Mouse (Mus musculus): ENCODE measurements around the gene Vmn1r188. TPM values are rescaled to one million over a fixed set of nuclear protein-coding genes. Genes with fewer than 3 reads are reported as not detected.
A peak's percentile ranks its signal among the peaks of the same experiment; 100 is the strongest.
"Not testable (repeated sequence)": the region's sequence is repeated elsewhere in the genome, so short reads cannot be mapped to it uniquely, and the experiment has no call there.

The Vmn1r188 gene
- total RNA-seq (2014; rRNA removed) (not detected in 2 replicates), polyA plus RNA-seq (2015; fragmentation: Nextera tagmentation; extraction: Ambion mirVana) (not detected in 2 replicates)

DNA sequence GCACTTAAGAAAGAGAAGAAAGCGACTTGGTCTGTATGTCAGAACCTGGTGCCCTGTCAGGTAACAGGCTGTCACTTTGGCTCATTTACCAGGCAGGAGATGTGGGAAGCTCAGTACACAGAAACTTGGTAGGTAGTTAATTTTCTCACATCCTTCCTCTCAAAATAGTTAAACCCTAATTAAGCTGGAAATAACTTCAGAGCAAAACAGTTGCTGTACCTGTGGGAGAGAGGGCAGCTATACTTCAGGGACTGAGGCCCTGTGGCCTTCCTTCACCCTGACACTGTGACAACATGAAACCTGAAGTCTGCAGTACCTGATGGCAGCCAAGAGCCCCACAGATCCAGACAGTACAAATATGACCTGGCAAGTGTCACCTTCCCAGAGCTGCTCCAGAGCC is at the start of gene Vmn1r188:
TSS of gene Vmn1r188 (plus strand) at position 301 of the 400 bp plus-strand sequence.
- H3K27me3 ChIP-seq (ENCODE audit: insufficient read depth, low read length), result not testable (repeated sequence)

DNA sequence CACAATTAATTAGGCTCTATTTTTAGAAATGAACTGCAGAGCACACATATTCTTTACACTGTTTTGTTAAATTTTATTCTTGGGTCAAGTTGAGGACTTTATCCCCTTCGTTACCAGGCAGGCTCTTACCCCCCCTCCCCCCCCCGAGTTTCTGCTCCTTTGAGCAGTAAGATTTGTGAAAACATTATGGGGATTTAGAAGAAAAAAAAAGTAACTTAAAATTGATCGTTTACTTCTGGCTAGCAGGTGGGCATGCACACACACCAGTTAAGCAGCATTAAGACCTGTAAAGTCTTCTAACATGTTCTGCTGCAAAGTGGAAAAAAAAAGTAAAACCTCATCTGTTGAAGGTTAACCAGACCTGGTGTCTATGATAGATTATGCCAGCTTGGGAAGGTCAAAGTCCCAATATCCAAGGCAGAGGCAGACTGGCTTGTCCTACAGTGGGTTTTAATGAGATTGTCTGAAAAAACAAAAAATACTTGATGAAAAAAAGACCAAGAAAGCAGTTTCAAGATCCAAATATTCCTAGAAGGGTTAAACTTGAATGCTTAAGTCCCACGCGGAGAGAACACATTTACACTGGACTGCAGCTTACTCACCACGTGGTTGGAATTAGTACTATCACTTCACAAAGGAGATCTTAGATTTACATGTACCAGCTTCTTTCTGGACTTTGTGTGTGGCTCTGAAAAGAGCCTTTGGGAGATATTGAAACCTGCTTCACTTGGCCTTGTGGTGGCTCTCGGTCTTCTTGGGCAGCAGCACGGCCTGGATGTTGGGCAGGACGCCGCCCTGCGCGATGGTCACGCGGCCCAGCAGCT is 49.6 kb upstream of the Vmn1r188 start:
- Histone ChIP-seq H3K9ac (no peak overlapping the region), H3K27ac (ENCODE audit: low read depth, low read length) (no peak overlapping the region)

More for the DNA sequence above, at the start of gene Vmn1r188:
- not testable (repeated sequence) for ATAC-seq; H3K4me3 ChIP-seq (ENCODE audit: low read depth, low read length); H3K4me1 ChIP-seq (ENCODE audit: insufficient read depth); H3K27ac ChIP-seq (ENCODE audit: low read depth, low read length); H3K36me3 ChIP-seq (ENCODE audit: insufficient read depth); DNase-seq; H3K9ac ChIP-seq; H3K4me2 ChIP-seq (ENCODE audit: low read depth); H3K9me3 ChIP-seq (ENCODE audit: low read length)
- WGBS, result 85% methylated on average over 1 of the region's 1 CpGs

DNA sequence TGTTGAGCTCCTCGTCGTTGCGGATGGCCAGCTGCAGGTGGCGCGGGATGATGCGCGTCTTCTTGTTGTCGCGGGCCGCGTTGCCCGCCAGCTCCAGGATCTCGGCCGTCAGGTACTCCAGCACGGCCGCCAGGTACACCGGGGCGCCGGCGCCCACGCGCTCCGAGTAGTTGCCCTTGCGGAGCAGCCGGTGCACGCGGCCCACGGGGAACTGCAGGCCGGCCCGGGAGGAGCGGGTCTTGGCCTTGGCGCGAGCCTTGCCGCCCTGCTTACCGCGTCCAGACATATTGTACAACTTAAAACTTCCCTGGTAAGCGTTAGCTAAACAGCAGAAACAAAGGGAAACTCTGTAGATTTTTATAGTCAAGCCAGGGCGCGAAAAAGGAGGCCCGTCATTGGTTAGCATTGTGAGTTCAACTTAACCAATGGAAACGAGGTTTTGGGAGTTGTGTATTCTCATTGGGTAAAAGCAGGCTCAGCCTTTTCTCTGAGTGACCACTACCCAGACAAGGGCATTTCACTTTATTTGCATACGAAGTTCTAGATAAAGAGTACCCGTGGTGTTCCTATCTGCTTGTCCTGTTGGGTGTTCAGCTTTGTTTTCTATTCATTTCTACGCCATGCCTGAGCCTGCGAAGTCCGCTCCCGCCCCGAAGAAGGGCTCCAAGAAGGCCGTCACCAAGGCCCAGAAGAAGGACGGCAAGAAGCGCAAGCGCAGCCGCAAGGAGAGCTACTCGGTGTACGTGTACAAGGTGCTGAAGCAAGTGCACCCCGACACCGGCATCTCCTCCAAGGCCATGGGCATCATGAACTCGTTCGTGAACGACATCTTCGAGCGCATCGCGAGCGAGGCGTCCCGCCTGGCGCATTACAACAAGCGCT is 48.7 kb upstream of the Vmn1r188 start, which contains the start of the genes Hist1h2ah and Hist1h2bk:
TSS of gene Hist1h2ah (minus strand) at position 302 of the 882 bp plus-strand sequence.
TSS of gene Hist1h2bk (plus strand) at position 604 of the 882 bp plus-strand sequence.
- not testable (repeated sequence) for H3K9me3 ChIP-seq (ENCODE audit: low read length); H3K27me3 ChIP-seq (ENCODE audit: insufficient read depth, low read length); H3K27ac ChIP-seq (ENCODE audit: low read depth, low read length); H3K36me3 ChIP-seq (ENCODE audit: insufficient read depth)
- peak within 1 kb of the TSS; percentile 56 for H3K4me2 ChIP-seq (ENCODE audit: low read depth)
- H3K9ac ChIP-seq, result peak within 1 kb of the TSS; percentile 28
- WGBS, result under 1% methylated on average over 23 of the region's 69 CpGs
- DNase-seq, result peak; percentile 95
- peak within 1 kb of the TSS; percentile 40 for H3K4me3 ChIP-seq (ENCODE audit: low read depth, low read length)
- peaks cover 14% of the 10 kb centered on the region for H3K4me1 ChIP-seq (ENCODE audit: insufficient read depth)
- ATAC-seq, result peak; percentile 99

More for the DNA sequence above, 49.6 kb upstream of the Vmn1r188 start:
- TF ChIP-seq CTCF (IDR thresholded peaks at IDR 0.05; ENCODE audit: low read depth), result no peak
- ATAC-seq (no peak), DNase-seq (peak; percentile 22)
- Histone ChIP-seq H3K4me1 (ENCODE audit: insufficient read depth) (peaks cover 6% of the 10 kb centered on the region), H3K27me3 (ENCODE audit: insufficient read depth, low read length) (no peaks in the 10 kb centered on the region), H3K9me3 (ENCODE audit: low read length) (no peaks in the 10 kb centered on the region), H3K4me2 (ENCODE audit: low read depth) (peak overlapping the region; percentile 56), H3K36me3 (ENCODE audit: insufficient read depth) (no peaks in the 10 kb centered on the region), H3K4me3 (ENCODE audit: low read depth, low read length) (peak overlapping the region; percentile 26)
- WGBS, result 0% methylated on average over 12 of the region's 14 CpGs

DNA sequence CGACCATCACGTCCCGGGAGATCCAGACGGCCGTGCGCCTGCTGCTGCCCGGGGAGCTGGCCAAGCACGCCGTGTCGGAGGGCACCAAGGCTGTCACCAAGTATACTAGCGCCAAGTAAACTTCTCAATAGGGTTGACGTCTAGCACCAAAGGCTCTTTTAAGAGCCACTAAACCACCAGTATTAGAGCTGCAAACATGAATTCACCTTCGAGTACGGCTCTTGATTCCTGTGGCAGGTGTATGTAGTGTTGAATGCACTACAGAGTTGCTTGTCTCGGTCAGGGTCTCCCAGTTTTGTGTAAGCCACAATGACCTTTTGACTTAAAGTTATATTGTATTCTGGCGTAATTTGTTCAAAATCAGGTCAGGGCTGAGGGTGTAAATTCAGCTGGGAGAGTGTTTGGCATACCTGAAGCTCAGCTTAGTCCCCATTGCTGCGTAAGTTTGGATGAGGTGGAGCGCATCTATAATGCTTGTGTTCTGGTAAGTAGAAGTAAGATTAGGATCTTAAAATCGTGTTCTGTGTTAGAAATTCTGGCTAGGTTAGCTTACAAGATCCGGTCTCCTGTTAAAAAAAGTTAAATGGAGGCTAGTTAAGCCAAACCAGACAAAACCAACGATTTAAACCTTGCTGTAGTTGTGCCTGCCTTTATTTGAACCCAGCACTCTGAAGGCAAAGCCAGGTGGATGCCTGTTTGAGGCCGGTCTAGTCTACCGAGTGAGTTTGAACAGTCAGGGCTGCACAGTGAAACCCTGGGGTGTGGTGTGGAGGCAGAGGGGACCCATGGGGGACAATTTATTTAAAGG is 47.9 kb upstream of the Vmn1r188 start:
- H3K27ac ChIP-seq (ENCODE audit: low read depth, low read length), result no peak overlapping the region
- H3K4me1 ChIP-seq (ENCODE audit: insufficient read depth), result peaks cover 17% of the 10 kb centered on the region
- no peak for TF ChIP-seq CTCF (IDR thresholded peaks at IDR 0.05; ENCODE audit: low read depth)
- no peaks in the 10 kb centered on the region for H3K9me3 ChIP-seq (ENCODE audit: low read length)
- DNase-seq (peak; percentile 32), ATAC-seq (no peak; the same call in 1 of the 2 replicates)
- WGBS, result 2% methylated on average over 19 of the region's 23 CpGs
- no peaks in the 10 kb centered on the region for H3K27me3 ChIP-seq (ENCODE audit: insufficient read depth, low read length)
- peak overlapping the region; percentile 28 for H3K9ac ChIP-seq
- H3K36me3 ChIP-seq (ENCODE audit: insufficient read depth), result no peaks in the 10 kb centered on the region
- peak overlapping the region; percentile 56 for H3K4me2 ChIP-seq (ENCODE audit: low read depth)
- H3K4me3 ChIP-seq (ENCODE audit: low read depth, low read length), result peak overlapping the region; percentile 40

DNA sequence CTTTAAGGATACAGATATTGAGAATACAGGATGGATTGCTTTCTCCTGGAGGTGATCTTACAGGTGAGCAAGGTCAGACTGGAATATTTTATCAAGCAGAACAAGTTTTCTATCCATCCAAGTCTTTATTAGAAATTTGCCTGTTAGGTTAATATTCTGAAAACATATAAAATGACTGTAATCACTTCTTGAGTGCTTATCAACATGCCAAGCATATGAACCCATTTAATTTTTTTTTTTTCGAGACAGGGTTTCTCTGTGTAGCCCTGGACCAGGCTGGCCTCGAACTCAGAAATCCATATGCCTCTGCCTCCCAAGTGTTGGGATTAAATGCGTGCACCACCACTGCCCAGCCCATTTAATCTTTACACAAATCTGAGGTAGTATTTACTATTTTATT is 47.3 kb upstream of the Vmn1r188 start:
- H3K27ac ChIP-seq (ENCODE audit: low read depth, low read length), result no peak overlapping the region
- H3K27me3 ChIP-seq (ENCODE audit: insufficient read depth, low read length), result no peaks in the 10 kb centered on the region
- H3K4me2 ChIP-seq (ENCODE audit: low read depth), result no peak overlapping the region
- H3K4me3 ChIP-seq (ENCODE audit: low read depth, low read length), result no peak overlapping the region
- no peaks in the 10 kb centered on the region for H3K9me3 ChIP-seq (ENCODE audit: low read length)
- TF ChIP-seq CTCF (IDR thresholded peaks at IDR 0.05; ENCODE audit: low read depth), result no peak
- no peak for DNase-seq
- 63% methylated on average over 3 of the region's 3 CpGs for WGBS
- H3K36me3 ChIP-seq (ENCODE audit: insufficient read depth), result no peaks in the 10 kb centered on the region
- no peak overlapping the region for H3K9ac ChIP-seq
- H3K4me1 ChIP-seq (ENCODE audit: insufficient read depth), result peaks cover 17% of the 10 kb centered on the region
- no peak for ATAC-seq

DNA sequence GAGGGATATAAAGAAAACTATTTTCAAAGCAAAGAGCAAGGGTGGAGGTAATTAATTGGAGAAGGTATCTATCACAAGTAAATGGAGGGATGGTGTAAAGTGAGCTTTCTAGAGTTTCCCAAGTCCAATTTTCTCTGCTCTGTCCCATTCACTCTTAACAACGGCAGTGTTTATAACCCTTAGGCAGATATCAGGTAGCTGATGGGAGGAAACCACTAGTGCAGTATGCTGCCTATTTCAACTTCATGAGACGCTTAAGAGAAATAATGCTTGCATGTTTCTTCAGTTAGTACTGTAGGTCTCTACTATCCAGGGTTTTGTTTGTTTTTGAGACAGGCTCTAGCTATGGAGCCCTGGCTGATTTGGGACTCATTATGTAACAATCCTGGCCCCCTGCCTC is 46.8 kb upstream of the Vmn1r188 start:
- ATAC-seq, result no peak
- no peak overlapping the region for H3K4me2 ChIP-seq (ENCODE audit: low read depth)
- no peak overlapping the region for H3K27ac ChIP-seq (ENCODE audit: low read depth, low read length)

More for the DNA sequence above, 46.8 kb upstream of the Vmn1r188 start:
- Histone ChIP-seq H3K4me1 (ENCODE audit: insufficient read depth) (peaks cover 17% of the 10 kb centered on the region), H3K4me3 (ENCODE audit: low read depth, low read length) (no peak overlapping the region), H3K27me3 (ENCODE audit: insufficient read depth, low read length) (no peaks in the 10 kb centered on the region), H3K9me3 (ENCODE audit: low read length) (no peaks in the 10 kb centered on the region), H3K9ac (no peak overlapping the region), H3K36me3 (ENCODE audit: insufficient read depth) (no peaks in the 10 kb centered on the region)
- DNase-seq, result no peak
- 83% methylated on average over 2 of the region's 2 CpGs for WGBS
- TF ChIP-seq CTCF (IDR thresholded peaks at IDR 0.05; ENCODE audit: low read depth), result no peak

Data from forebrain, postnatal 0 days (tissue).